Mouse (Mus musculus) activated CD4-positive, CD25-positive, alpha-beta regulatory T cell, adult 4 months (primary cell): ENCODE data around the gene Serinc2. TPM values are rescaled to one million over a fixed set of nuclear protein-coding genes. Genes with fewer than 3 reads are reported as not detected.

Source experiments
- ATAC-seq: one replicate; pipeline ENCODE4 v1.8.0; 2017
- polyA plus RNA-seq, 2 experiments: library from polyadenylated mRNA; unstranded; fragments of 100-300 nt; shearing (Covaris generic); gene quantifications; one replicate each; pipeline ENCODE4 v1.2.1; 2017

Serinc2 gene
- under 1 TPM; 0.61 to 0.92 TPM for polyA plus RNA-seq

- no peak for ATAC-seq
These were observed at the start of gene Serinc2 for GRCm38 (mm10) chr4:130279105-130279504. Gene Serinc2 (minus strand): TSS chr4:130279205.

GRCm38 (mm10) chr4:130327366-130327765 is 48.4 kb upstream of the Serinc2 start:
- no peak for ATAC-seq

DNA sequence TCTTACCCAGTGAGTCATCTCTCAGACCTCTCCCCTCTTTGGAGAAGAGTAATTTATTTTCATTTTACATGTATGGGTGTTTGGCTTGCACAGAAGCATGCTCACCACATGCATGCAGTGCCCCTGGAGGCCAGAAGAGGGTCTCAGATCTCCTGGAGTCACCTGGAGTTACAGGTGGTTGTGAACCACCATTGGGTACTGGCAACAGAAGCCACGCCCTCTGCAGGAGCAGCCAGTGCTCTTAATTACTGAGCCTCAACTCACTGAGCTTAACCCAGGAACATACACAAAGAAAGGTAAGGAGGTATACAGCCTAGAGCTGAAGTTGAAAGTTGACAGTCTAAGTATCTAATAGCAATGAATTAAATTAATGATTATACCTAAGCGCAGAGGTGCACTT is 46.4 kb upstream of the Serinc2 start:
- no peak for ATAC-seq

DNA sequence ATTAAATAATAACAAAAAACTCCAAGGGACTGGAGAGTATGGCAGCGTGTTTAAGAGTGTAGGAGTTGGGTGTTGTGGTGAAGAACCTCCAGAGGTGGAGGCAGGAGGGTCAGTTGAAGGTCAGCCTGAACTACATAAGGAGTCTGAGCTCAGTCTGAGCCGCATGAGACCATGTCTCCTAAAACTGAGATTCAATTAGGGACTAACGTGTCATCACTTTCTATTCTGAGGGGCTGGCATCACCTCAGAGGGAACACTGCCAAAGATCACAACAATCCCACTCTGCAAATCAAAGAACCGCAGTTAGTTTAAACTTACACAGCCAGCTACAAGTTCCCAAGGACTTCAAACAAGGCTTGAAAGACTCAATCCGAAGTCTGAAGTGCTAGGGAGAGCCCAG is 44.6 kb upstream of the Serinc2 start:
- no peak for ATAC-seq

DNA sequence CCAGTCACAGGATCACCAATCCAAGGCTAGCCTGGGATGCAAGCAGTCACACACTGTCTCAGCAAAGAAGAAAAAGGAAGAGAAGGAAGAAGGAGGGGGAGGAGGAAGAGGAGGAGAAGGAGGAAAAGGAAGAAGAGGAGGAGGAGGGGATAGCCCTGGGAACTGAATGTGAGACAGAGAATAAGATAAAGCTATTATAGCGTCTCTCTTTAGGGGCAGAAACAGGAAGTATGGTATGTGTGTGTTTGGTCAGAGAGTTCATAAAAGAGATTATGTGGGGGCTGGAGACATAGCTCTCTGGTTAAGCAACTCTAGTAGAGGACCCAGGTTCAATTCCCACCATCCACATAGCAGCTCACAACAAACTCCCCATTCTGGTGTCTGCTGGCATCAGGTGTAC is 44.2 kb upstream of the Serinc2 start:
- ATAC-seq: no peak

GRCm38 (mm10) chr4:130322567-130322966 is 43.6 kb upstream of the Serinc2 start:
- ATAC-seq: no peak

- ATAC-seq: no peak
These were observed 42.6 kb upstream of the Serinc2 start for GRCm38 (mm10) chr4:130321640-130322039.

DNA sequence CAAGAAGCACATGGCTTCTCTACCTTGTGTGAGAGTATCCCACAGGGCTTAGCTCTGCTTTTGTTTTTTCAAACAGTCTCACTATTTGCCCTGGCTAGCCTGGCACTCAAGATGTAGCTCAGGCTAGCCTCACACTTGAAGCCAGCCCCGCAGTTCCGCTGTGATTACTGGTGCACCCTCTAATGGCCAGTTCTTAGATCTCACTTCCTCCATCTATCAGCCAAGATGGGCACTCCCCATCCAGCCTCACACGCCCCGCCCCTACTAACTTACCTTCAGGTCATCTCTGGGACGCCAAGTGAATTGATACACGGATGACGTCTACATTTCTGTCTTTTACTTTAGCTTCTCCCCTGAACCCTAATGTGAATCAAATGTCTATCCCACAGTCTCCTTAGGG is 40.6 kb upstream of the Serinc2 start:
- ATAC-seq: no peak

DNA sequence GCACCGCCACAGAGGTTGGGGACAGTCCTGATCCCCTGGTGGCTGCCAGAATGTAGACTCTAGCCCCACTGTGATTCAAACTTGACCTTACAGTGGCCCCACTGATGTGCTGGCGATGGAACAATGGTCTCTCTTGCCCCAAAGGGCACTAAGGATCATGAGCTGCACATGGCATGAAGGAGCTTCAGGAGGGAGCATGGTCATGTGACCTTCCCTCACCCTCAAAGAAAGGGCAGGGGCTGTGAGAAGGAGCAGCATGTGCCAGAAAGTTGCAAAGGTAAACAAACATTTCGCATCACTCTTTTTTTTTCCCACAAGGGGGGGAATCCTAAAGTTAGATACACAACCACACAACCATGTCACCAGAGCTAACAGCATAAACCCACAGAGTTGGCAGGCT is 39.1 kb upstream of the Serinc2 start:
- ATAC-seq: no peak

DNA sequence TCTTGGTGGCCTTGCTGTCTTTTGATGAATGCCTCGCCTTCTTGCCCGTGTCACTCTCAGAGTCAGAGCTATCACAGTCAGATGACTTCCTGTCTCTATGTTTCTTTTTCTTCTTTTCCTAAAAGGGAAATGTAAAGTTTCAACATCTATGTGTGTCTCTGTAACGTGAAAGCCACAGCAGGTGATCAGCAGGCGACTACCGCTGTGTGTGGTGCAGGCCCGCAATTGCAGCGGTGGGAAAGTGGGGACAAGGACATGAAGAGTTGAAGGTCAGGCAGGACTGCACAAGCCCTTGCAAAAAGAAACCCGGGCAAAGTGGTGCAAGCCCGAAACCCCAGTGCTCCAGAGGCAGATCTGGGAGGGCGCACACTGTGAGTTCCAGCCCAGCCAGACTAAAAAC is 37.7 kb upstream of the Serinc2 start:
- no peak for ATAC-seq

DNA sequence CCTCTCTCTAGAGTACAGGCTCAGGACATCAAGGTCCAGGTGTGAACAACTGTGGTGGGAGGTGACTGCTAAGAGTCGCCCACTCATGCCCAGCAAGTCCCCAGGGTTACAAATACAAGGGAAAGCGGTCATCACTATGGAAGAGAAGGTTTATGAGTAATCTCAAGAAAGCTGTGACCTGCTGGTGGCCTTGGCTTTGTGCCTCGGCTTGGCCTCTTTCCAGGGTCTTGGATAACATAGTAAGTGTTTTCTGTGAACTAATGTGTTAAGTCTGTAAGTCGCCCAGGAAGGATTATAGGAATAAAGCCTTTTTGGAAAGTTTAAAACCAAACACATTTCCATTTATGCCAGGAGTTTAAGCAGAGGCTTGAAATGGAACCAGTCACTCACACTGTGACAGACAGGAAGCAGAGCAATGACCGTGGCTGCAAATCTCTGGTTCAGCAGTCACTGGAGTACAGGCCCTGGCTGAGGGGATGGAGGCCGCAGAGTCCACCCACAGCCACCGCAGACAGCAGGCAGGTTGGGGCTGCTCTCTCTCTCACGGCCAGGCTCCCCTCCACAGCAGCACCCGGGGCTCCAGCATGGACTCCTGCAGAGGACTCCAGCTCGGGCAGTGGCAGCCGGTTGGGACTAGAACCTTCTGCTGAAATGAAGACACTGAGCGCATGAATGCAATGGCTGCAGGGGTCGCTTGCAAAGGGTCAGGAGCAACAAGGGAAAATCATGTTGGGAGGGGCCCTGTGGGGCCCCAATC is 36.9 kb upstream of the Serinc2 start:
- no peak for ATAC-seq

- no peak for ATAC-seq
These were observed 34.5 kb upstream of the Serinc2 start for GRCm38 (mm10) chr4:130313552-130313951.

DNA sequence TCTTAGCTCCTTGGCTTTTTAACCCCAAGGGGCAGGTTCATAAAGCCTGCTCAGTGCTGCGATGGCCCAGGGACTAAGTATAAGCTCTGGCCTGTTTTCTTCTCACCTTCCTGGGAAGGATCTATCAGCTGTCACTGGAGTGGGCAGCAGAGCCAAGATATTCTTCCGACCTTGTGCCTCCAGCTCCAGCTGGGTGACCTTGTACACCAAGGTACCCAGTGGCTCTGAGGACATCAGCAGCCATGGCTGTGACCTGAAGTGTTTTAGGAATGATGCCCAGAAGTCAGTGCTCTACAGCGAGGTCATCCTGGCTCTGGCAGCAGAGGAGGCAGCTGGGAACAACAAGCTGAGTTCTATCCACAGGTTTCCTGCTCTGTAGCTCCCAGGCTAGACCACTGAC is 33.5 kb upstream of the Serinc2 start:
- ATAC-seq: no peak

DNA sequence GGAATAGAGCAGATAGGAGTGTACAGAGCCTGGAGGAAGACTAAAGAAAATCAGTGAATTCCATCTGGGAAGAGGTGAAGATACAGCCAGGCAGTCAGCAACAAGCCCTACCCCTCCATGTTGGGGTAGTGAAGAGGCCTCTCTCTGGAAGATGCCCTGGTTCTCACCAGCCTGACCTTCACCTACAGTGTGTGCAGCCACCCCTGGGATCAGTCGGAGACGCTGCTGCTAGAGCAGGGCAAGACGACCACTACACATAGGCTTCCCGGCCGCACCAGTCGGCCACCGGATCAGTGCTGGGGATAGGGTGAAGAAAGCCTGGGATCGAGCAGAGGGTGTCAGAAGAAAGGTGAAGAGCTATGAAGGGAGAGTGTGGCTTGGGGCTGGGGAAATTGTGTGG is 30.2 kb upstream of the Serinc2 start:
- ATAC-seq: no peak

DNA sequence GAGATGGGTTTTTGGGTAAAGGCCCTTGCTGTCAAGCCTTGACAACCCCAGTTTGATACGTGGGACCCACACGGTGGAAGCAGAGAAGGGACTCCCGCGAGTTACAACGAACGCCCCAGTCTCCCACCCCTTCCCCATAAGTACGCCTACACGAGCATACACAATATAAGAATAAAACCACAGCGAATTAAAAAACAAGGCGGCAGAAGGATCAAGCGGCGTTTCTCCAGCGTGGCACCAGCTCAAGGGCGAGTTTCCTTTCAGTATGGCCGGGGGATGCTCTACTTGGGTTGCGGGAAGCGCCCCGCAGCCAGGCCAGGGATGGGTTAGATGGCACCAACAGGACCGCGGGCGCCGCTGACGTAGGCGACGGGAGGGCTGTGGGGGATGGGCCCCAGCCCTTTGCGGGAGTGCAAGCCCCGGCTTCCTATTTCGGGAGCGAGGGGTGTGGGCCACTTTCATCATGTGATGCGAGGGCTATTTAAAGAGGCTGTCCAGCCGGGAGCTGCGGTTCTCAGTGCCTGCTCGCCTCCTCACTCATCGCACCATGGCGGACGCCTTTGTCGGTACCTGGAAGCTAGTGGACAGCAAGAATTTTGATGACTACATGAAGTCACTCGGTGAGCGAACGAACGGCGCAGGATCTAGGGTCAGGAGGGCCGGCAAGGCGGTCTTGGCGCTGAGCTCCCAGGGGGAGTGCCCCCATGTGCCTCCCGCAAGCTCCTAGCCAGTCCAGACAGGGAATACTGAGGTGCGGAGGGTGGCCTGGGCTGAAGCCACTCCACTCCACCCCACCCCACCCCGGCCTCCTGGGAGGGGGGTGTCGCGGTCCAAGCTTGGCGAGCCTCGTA is 29.5 kb upstream of the Serinc2 start, which contains the start of the genes Fabp3 and Gm10570:
Gene Fabp3 (plus strand): TSS at position 365 of the 851 bp plus-strand sequence.
Gene Gm10570 (minus strand): TSS at position 444 of the 851 bp plus-strand sequence.
- no peak for ATAC-seq

- ATAC-seq: no peak
These were observed 28.8 kb upstream of the Serinc2 start for GRCm38 (mm10) chr4:130307851-130308230.

DNA sequence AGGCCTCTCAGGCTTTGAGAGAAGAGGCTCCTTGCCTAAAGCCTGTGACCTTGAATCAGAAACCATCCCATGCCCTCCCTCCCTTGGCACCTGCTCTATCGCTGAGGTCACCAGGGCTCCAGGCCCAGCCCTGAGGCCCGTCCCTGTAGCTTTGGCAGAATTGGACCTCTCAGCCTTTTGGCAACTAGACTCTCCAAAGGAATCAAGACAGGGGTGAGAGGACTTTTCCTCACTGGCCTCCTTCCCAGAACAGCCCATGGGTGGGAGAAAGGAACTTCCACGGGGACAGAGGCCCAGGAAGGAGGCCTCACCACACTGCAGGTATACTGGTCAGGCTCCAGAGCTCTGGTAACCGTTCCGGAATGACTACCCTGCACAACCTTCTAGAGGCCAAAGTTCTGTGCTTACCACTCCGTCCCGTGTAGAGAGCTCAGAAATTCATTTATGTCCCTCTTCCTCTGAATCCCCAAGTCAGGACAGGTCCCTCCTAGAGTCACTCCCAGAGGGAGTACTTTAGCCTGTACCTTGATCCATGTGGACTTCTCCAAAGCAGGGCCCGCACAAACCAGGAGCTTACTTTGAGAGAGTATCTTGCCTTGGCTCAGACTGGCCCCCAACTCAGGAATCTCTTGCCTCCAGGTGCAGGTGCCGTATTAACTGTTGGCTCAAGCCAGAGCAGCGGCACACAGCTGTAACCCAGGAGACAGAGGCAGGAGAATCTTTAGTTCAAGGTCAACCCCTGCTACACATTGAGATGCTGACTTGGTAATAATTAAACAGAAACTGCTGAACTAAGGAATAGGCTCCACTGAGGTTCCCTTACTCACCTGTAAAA is 28.0 kb upstream of the Serinc2 start:
- no peak for ATAC-seq

DNA sequence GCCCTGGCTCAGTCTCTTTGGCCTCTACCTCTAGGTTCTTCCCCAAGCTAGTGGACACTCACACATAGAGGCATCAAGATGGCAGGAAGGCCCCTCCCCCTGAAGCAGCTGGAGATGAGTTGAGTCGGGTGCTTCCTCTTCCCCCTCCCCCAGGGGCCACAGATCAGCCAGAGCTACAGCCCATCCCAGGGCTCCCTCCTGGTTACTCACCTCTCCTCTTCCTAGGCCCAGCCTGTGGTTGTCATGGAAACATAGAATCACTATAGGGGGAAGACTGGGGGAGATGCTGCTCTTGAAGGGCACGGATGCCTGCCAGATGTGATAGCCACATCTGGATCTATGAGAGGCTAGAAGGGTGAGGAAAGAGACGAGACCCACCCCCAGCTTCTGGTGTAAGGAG is 25.7 kb upstream of the Serinc2 start:
- no peak for ATAC-seq

DNA sequence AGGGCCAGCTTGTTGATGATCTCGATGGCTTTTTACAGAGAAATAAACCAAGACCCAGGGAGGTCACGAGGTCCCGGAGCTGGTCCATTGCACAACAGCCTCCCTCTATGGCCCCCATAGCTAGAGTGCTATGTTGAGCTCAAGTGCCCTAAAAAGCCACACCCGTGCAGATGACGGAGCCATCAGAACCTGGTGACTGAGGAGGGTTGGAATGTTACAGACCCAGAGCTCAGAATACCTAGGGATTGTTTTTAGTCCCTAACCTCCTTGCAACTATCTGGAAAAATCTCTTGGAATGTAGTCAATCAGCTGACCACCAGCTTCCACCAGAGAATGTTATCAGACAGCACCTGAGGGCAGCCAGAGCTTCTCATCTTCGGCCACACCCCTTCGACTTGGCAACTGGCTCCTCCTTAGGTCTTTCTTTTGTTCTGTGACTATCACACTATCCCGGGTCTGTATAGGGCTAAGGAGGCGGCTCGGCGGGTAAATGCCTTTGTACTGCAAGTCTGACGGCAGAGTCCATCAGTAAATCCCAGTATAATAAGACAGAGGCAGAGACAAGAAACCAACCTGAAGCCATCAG is 23.4 kb upstream of the Serinc2 start:
- ATAC-seq: no peak

DNA sequence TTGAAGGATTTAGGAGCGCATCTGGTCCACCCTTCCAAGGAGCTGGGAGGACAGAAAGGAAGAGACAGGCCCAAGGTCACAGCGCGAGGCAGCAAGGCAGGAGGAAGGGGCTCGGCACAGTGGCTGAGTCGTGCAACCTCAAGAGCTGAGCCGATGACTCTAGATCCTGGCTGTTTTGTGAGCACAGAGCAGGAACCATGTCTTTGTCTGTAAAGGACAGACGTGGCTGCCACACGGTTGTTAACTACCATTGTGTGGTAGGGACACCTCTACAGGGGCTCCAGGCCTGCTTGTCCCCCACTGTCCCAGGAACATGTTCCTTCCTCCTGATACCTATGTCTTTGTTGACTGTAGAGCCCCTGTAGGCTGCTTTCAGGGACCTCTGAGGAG is 20.6 kb upstream of the Serinc2 start:
- no peak for ATAC-seq

GRCm38 (mm10) chr4:130298877-130299628 is 20.0 kb upstream of the Serinc2 start:
- ATAC-seq: no peak

DNA sequence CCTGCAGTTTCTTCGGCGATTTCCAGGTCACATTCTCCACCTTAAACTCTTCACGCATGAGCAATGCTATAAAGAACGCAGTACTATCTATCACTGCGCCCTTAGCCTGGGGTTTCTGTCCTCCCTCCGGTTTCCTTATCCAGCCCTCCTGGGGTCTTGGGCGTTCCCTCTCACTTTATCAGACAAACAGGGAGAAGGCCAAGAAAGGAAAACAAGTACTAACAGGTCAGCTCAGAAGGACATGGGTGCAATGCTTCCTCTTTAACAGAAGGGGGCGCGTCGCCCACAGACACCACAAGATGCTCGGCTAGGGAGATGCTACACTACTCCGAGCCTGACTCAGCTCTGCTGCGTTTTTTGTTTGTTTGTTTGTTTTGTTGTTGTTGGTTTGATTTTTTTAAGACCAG is 18.1 kb upstream of the Serinc2 start:
- no peak for ATAC-seq
